Comparison of ENCODE assay signal across 8 mouse cellular contexts in genomic region chr6:145249291-145250184, GRCm38 (mm10). TPM values are rescaled to one million over a fixed set of nuclear protein-coding genes. Genes with fewer than 3 reads are reported as not detected.
DNase-seq lines count a peak whose midpoint lies in the region; ATAC-seq and TF ChIP-seq lines count a peak whose summit lies in the region.

No protein-coding gene starts in this region.

- H3K27me3 ChIP-seq in heart, embryonic 13.5 days (replicated peaks): peaks cover 39% of the 10 kb centered on the region
- no peaks in the 10 kb centered on the region for H3K27me3 ChIP-seq in kidney, embryonic 16.5 days (ENCODE audit: insufficient read depth, low read length)
- no peaks in the 10 kb centered on the region for H3K27me3 ChIP-seq in liver, embryonic 14.5 days (ENCODE audit: control insufficient read depth, insufficient read depth, low read length)
- H3K27me3 ChIP-seq in stomach, embryonic 15.5 days (replicated peaks): no peaks in the 10 kb centered on the region

- H3K36me3 ChIP-seq in heart, embryonic 13.5 days: peaks cover 19% of the 10 kb centered on the region
- H3K36me3 ChIP-seq in kidney, embryonic 16.5 days (ENCODE audit: insufficient read depth, low read length): peaks cover 12% of the 10 kb centered on the region
- H3K36me3 ChIP-seq in liver, embryonic 14.5 days (replicated peaks; ENCODE audit: control insufficient read depth, insufficient read depth, low read depth): peaks cover 14% of the 10 kb centered on the region
- no peaks in the 10 kb centered on the region for H3K36me3 ChIP-seq in stomach, embryonic 15.5 days

- TF ChIP-seq CTCF in liver, embryonic 14.5 days (IDR thresholded peaks at IDR 0.05; ENCODE audit: low read depth): no peak

- peaks cover 28% of the 10 kb centered on the region for H3K4me1 ChIP-seq in heart, embryonic 13.5 days
- peaks cover 20% of the 10 kb centered on the region; the same call in 1 of the 2 replicates for H3K4me1 ChIP-seq in kidney, embryonic 16.5 days (ENCODE audit: insufficient read depth, low read length)
- peaks cover 6 to 16% of the 10 kb centered on the region in 2 experiments for H3K4me1 ChIP-seq in liver, embryonic 14.5 days (replicated peaks; ENCODE audit: control insufficient read depth in 2 of 2, insufficient read depth in 2 of 2, low read length in 1 of 2)
- peaks cover 7% of the 10 kb centered on the region; the same call in 1 of the 2 replicates for H3K4me1 ChIP-seq in stomach, embryonic 15.5 days

- DNase-seq in CD8-positive naive resting alpha-beta T cell, adult 2 months (ENCODE audit: low read depth in 2 of 2, low spot score in 2 of 2): peak; percentile 70 to 74
- peak; percentile 57 for DNase-seq in brain, adult 2 months (ENCODE audit: low read depth, low spot score)
- peak; percentile 30 to 44 (median 34) for DNase-seq in liver, embryonic 14.5 days (ENCODE audit: low read depth in 3 of 3, low spot score in 3 of 3)
- DNase-seq in natural killer cell, adult 2 months (ENCODE audit: low spot score in 2 of 2): peak; percentile 81 to 84

- H3K27ac ChIP-seq in heart, embryonic 13.5 days (replicated peaks): peak overlapping the region; percentile 83
- peak overlapping the region; percentile 84 for H3K27ac ChIP-seq in kidney, embryonic 16.5 days (ENCODE audit: low read length)
- peak overlapping the region; percentile 51 for H3K27ac ChIP-seq in liver, embryonic 14.5 days
- H3K27ac ChIP-seq in stomach, embryonic 15.5 days: peak overlapping the region; percentile 82

- TF ChIP-seq EP300 in liver, embryonic 14.5 days (IDR thresholded peaks at IDR 0.05; ENCODE audit: low read depth): no peak

- H3K4me2 ChIP-seq in heart, embryonic 13.5 days: peak overlapping the region; percentile 89
- H3K4me2 ChIP-seq in kidney, embryonic 16.5 days (replicated peaks; ENCODE audit: low read depth, low read length): peak overlapping the region; percentile 62
- H3K4me2 ChIP-seq in liver, embryonic 14.5 days (ENCODE audit: low read depth): peak overlapping the region; percentile 78
- H3K4me2 ChIP-seq in stomach, embryonic 15.5 days: peak overlapping the region; percentile 75

- WGBS in heart, embryonic 13.5 days: under 1% methylated on average over 70 of the region's 124 CpGs
- 0% methylated on average over 58 of the region's 124 CpGs for WGBS in kidney, embryonic 16.5 days
- under 1% methylated on average over 103 of the region's 124 CpGs for WGBS in liver, embryonic 14.5 days (ENCODE audit: insufficient replicate concordance)
- under 1% methylated on average over 78 of the region's 124 CpGs for WGBS in stomach, embryonic 15.5 days

- no peaks in the 10 kb centered on the region for H3K9me3 ChIP-seq in heart, embryonic 13.5 days
- no peaks in the 10 kb centered on the region for H3K9me3 ChIP-seq in kidney, embryonic 16.5 days (ENCODE audit: low read length)
- H3K9me3 ChIP-seq in liver, embryonic 14.5 days (ENCODE audit: control insufficient read depth, low read length): no peaks in the 10 kb centered on the region
- H3K9me3 ChIP-seq in stomach, embryonic 15.5 days: no peaks in the 10 kb centered on the region

- ATAC-seq in erythroblast, adult 5-6 weeks (replicated peaks; ENCODE audit: low FRiP score, poor library complexity, severe bottlenecking): peak; percentile 73
- ATAC-seq in heart, embryonic 13.5 days (ENCODE audit: extremely low read depth, insufficient number of reproducible peaks, low FRiP score, low TSS enrichment): peak; percentile 66
- ATAC-seq in kidney, embryonic 16.5 days (ENCODE audit: low FRiP score, low TSS enrichment): peak; percentile 47
- peak; percentile 77 for ATAC-seq in liver, embryonic 14.5 days (ENCODE audit: insufficient read depth)
- ATAC-seq in stomach, embryonic 15.5 days (ENCODE audit: insufficient read depth, low FRiP score, low read depth): peak; percentile 59

- H3K4me3 ChIP-seq in heart, embryonic 13.5 days: peak overlapping the region; percentile 91
- H3K4me3 ChIP-seq in kidney, embryonic 16.5 days (ENCODE audit: low read length): peak overlapping the region; percentile 95
- peak overlapping the region; percentile 73 to 98 for H3K4me3 ChIP-seq in liver, embryonic 14.5 days (ENCODE audit: insufficient read depth in 1 of 2, low read depth in 2 of 2, low read length in 2 of 2)
- H3K4me3 ChIP-seq in stomach, embryonic 15.5 days (replicated peaks): peak overlapping the region; percentile 92

- peak overlapping the region; percentile 98 for H3K9ac ChIP-seq in heart, embryonic 13.5 days
- H3K9ac ChIP-seq in kidney, embryonic 16.5 days (replicated peaks; ENCODE audit: low read length): peak overlapping the region; percentile 96
- peak overlapping the region; percentile 98 for H3K9ac ChIP-seq in liver, embryonic 14.5 days (replicated peaks)
- H3K9ac ChIP-seq in stomach, embryonic 15.5 days: peak overlapping the region; percentile 96

RNA-seq across cellular contexts. Expression of gene Kras, which starts 0.5 kb away (rescaled TPM):
- 15.4 and 31.6 TPM in 2 replicates for total RNA-seq in erythroblast, adult 5-6 weeks (2015; ENCODE audit: low replicate concordance)
- 12.9 and 25.9 TPM in 2 replicates for total RNA-seq in erythroblast, adult 5-6 weeks (2017; ENCODE audit: low replicate concordance)
- 33.9 and 39.9 TPM in 2 replicates for polyA plus RNA-seq in heart, embryonic 13.5 days (2015; fragmentation: Nextera tagmentation; extraction: Ambion mirVana)
- polyA plus RNA-seq in kidney, embryonic 16.5 days (2015; fragmentation: Nextera tagmentation; extraction: Ambion mirVana): 68.1 and 68.9 TPM in 2 replicates
- polyA plus RNA-seq in liver, embryonic 14.5 days (2012; rRNA removed): 12.1 and 17.8 TPM in 2 replicates
- polyA plus RNA-seq in liver, embryonic 14.5 days (2014; fragmentation: Nextera tagmentation; extraction: Ambion mirVana): 47.0 and 52.2 TPM in 2 replicates
- polyA plus RNA-seq in stomach, embryonic 15.5 days (2015; fragmentation: Nextera tagmentation; extraction: Ambion mirVana): 65.8 and 66.8 TPM in 2 replicates

RNA-seq across cellular contexts. Expression of gene Etfrf1, which starts 38.6 kb away (rescaled TPM):
- total RNA-seq in erythroblast, adult 5-6 weeks (2015; ENCODE audit: low replicate concordance): 4.6 and 32.9 TPM in 2 replicates
- total RNA-seq in erythroblast, adult 5-6 weeks (2017; ENCODE audit: low replicate concordance): 1.4 and 3.1 TPM in 2 replicates
- polyA plus RNA-seq in heart, embryonic 13.5 days (2015; fragmentation: Nextera tagmentation; extraction: Ambion mirVana): 52.7 and 56.0 TPM in 2 replicates
- polyA plus RNA-seq in kidney, embryonic 16.5 days (2015; fragmentation: Nextera tagmentation; extraction: Ambion mirVana): 42.4 and 46.0 TPM in 2 replicates
- polyA plus RNA-seq in liver, embryonic 14.5 days (2012; rRNA removed): 5.2 and 7.2 TPM in 2 replicates
- 12.3 and 13.3 TPM in 2 replicates for polyA plus RNA-seq in liver, embryonic 14.5 days (2014; fragmentation: Nextera tagmentation; extraction: Ambion mirVana)
- polyA plus RNA-seq in stomach, embryonic 15.5 days (2015; fragmentation: Nextera tagmentation; extraction: Ambion mirVana): 36.1 and 36.6 TPM in 2 replicates

RNA-seq across cellular contexts. Expression of gene Casc1, which starts 38.7 kb away (rescaled TPM):
- not detected in 2 replicates for total RNA-seq in erythroblast, adult 5-6 weeks (2015; ENCODE audit: low replicate concordance)
- total RNA-seq in erythroblast, adult 5-6 weeks (2017; ENCODE audit: low replicate concordance): not detected in 2 replicates
- polyA plus RNA-seq in heart, embryonic 13.5 days (2015; fragmentation: Nextera tagmentation; extraction: Ambion mirVana): 0.29 and 0.56 TPM in 2 replicates
- polyA plus RNA-seq in kidney, embryonic 16.5 days (2015; fragmentation: Nextera tagmentation; extraction: Ambion mirVana): 0.71 and 0.76 TPM in 2 replicates
- 0.19 and 0.28 TPM in 2 replicates for polyA plus RNA-seq in liver, embryonic 14.5 days (2012; rRNA removed)
- 0.09 and 0.13 TPM in 2 replicates for polyA plus RNA-seq in liver, embryonic 14.5 days (2014; fragmentation: Nextera tagmentation; extraction: Ambion mirVana)
- 0.19 and 0.49 TPM in 2 replicates for polyA plus RNA-seq in stomach, embryonic 15.5 days (2015; fragmentation: Nextera tagmentation; extraction: Ambion mirVana)

Comparison
In these comparisons a context has a peak if more than half of its experiments do, and no peak if none do; other contexts are left out.
1. Peak in every context shown above with its lines: DNase-seq, ATAC-seq, H3K4me3 ChIP-seq and H3K27ac ChIP-seq.